Comparison of ENCODE assay signal across 15 mouse cellular contexts in the genomic region with DNA sequence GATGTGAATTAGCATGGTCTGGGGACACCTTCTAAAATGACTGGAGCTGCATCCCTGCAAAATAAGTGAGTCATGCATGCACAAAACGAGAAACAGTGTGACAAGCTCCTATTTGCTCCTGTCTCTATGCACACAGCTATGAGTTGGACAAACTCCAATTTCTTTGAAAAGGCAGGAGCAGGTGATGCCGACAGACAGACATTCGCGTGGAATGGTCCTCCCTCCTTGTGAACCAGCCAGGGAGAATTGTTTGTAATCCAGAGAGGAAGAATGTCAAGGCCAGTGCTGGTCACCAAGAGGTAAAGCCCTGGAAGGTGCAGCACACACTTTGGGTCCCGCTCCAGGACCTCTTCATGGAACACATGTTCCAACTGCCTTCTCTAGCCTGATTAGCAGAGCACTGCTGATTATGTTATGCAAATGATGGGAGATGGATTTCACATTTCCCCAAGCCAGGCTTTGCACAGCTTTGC.
A peak's percentile ranks its signal among the peaks of the same experiment; 100 is the strongest.
DNase-seq lines count a peak whose midpoint lies in the region; ATAC-seq lines count a peak whose summit lies in the region.
"Had no signal": no experiment of that assay in that cellular context is flagged by ENCODE, and none has a peak within 500 bp of the region (broad histone marks: within the 10 kb centered on the region; RNA-seq: fewer than 3 reads in every experiment).

No protein-coding gene starts in this region.

- peaks cover 18% of the 10 kb centered on the region; the same call in 1 of the 2 replicates for H3K4me1 ChIP-seq in hindbrain, embryonic 14.5 days (replicated peaks; ENCODE audit: control insufficient read depth, insufficient read depth, low read length)
- H3K4me1 ChIP-seq in midbrain, embryonic 14.5 days (ENCODE audit: control insufficient read depth, insufficient read depth, low read length): peaks cover 15% of the 10 kb centered on the region
- no peaks in the 10 kb centered on the region for H3K4me1 ChIP-seq in heart, embryonic 12.5 days (replicated peaks)
- H3K4me1 ChIP-seq in kidney, embryonic 16.5 days (ENCODE audit: insufficient read depth, low read length): no peaks in the 10 kb centered on the region
- H3K4me1 ChIP-seq: embryonic facial prominence, embryonic 15.5 days; limb, embryonic 10.5 days; neural tube, embryonic 12.5 days had no signal

- no peak for DNase-seq in frontal cortex, postnatal 25 days (ENCODE audit: low spot score in 2 of 2)
- peak; percentile 40 for DNase-seq in brain, embryonic 18.5 days (ENCODE audit: low read depth, low spot score)
- no peak for DNase-seq in hindbrain, embryonic 14.5 days (ENCODE audit: low spot score)
- DNase-seq in midbrain, embryonic 14.5 days: peak; percentile 69
- no peak for DNase-seq in heart, postnatal 14 days
- DNase-seq: adrenal gland, adult 2 months; gastrocnemius, postnatal 14 days; kidney, adult 9 months; liver, postnatal 0 days had no signal

- no peaks in the 10 kb centered on the region for H3K9me3 ChIP-seq in hindbrain, embryonic 14.5 days (ENCODE audit: control insufficient read depth, low read length)
- no peaks in the 10 kb centered on the region for H3K9me3 ChIP-seq in midbrain, embryonic 14.5 days (ENCODE audit: control insufficient read depth, low read length)
- H3K9me3 ChIP-seq in heart, embryonic 12.5 days (replicated peaks): no peaks in the 10 kb centered on the region
- H3K9me3 ChIP-seq in kidney, embryonic 16.5 days (ENCODE audit: low read length): no peaks in the 10 kb centered on the region
- H3K9me3 ChIP-seq: embryonic facial prominence, embryonic 15.5 days; limb, embryonic 10.5 days; neural tube, embryonic 12.5 days had no signal

- peak; percentile 92 for ATAC-seq in frontal cortex, adult (ENCODE audit: low TSS enrichment)
- ATAC-seq in hindbrain, embryonic 14.5 days (ENCODE audit: low FRiP score): peak; percentile 80
- peak; percentile 77 for ATAC-seq in midbrain, embryonic 14.5 days (ENCODE audit: low FRiP score, low TSS enrichment)
- ATAC-seq in heart, embryonic 12.5 days (ENCODE audit: insufficient number of reproducible peaks, low FRiP score): no peak
- no peak for ATAC-seq in kidney, embryonic 16.5 days (ENCODE audit: low FRiP score, low TSS enrichment)
- ATAC-seq: liver, postnatal 0 days had no signal

- intact Hi-C loops in heart, postnatal 14 days (cut with DNase I): no loop called here

- no peaks in the 10 kb centered on the region for H3K27me3 ChIP-seq in hindbrain, embryonic 14.5 days (ENCODE audit: control insufficient read depth, insufficient read depth, low read length)
- H3K27me3 ChIP-seq in midbrain, embryonic 14.5 days (ENCODE audit: control insufficient read depth, insufficient read depth, low read length): no peaks in the 10 kb centered on the region
- no peaks in the 10 kb centered on the region for H3K27me3 ChIP-seq in heart, embryonic 12.5 days (replicated peaks)
- H3K27me3 ChIP-seq in kidney, embryonic 16.5 days (ENCODE audit: insufficient read depth, low read length): no peaks in the 10 kb centered on the region
- H3K27me3 ChIP-seq: embryonic facial prominence, embryonic 15.5 days; neural tube, embryonic 12.5 days had no signal

- H3K4me2 ChIP-seq in hindbrain, embryonic 14.5 days (replicated peaks): no peak overlapping the region
- peak overlapping the region; percentile 2; the same call in 1 of the 2 replicates for H3K4me2 ChIP-seq in midbrain, embryonic 14.5 days (ENCODE audit: low read length)
- H3K4me2 ChIP-seq in heart, embryonic 12.5 days: no peak overlapping the region
- no peak overlapping the region for H3K4me2 ChIP-seq in kidney, embryonic 16.5 days (replicated peaks; ENCODE audit: low read depth, low read length)
- H3K4me2 ChIP-seq: embryonic facial prominence, embryonic 15.5 days; neural tube, embryonic 12.5 days had no signal

- H3K4me3 ChIP-seq in hindbrain, embryonic 14.5 days (replicated peaks; ENCODE audit: low read length): no peak overlapping the region
- no peak overlapping the region for H3K4me3 ChIP-seq in midbrain, embryonic 14.5 days (replicated peaks; ENCODE audit: low read depth, low read length)
- no peak overlapping the region for H3K4me3 ChIP-seq in heart, embryonic 12.5 days
- no peak overlapping the region for H3K4me3 ChIP-seq in kidney, embryonic 16.5 days (ENCODE audit: low read length)
- H3K4me3 ChIP-seq: embryonic facial prominence, embryonic 15.5 days; limb, embryonic 10.5 days; neural tube, embryonic 12.5 days had no signal

- H3K36me3 ChIP-seq in hindbrain, embryonic 14.5 days (replicated peaks; ENCODE audit: control insufficient read depth, insufficient read depth): no peaks in the 10 kb centered on the region
- H3K36me3 ChIP-seq in midbrain, embryonic 14.5 days (ENCODE audit: control insufficient read depth, insufficient read depth, low read length): no peaks in the 10 kb centered on the region
- H3K36me3 ChIP-seq in heart, embryonic 12.5 days: no peaks in the 10 kb centered on the region
- no peaks in the 10 kb centered on the region for H3K36me3 ChIP-seq in kidney, embryonic 16.5 days (ENCODE audit: insufficient read depth, low read length)
- H3K36me3 ChIP-seq: embryonic facial prominence, embryonic 15.5 days; limb, embryonic 10.5 days; neural tube, embryonic 12.5 days had no signal

- H3K9ac ChIP-seq in hindbrain, embryonic 14.5 days: no peak overlapping the region
- no peak overlapping the region for H3K9ac ChIP-seq in midbrain, embryonic 14.5 days (replicated peaks; ENCODE audit: low read length)
- H3K9ac ChIP-seq in heart, embryonic 12.5 days: no peak overlapping the region
- no peak overlapping the region for H3K9ac ChIP-seq in kidney, embryonic 16.5 days (replicated peaks; ENCODE audit: low read length)
- H3K9ac ChIP-seq: embryonic facial prominence, embryonic 15.5 days; liver, postnatal 0 days; neural tube, embryonic 12.5 days had no signal

- WGBS in hindbrain, embryonic 14.5 days: 43% methylated on average over 5 of the region's 5 CpGs
- WGBS in midbrain, embryonic 14.5 days: 32% methylated on average over 5 of the region's 5 CpGs
- 72% methylated on average over 5 of the region's 5 CpGs for WGBS in heart, embryonic 12.5 days
- 72% methylated on average over 5 of the region's 5 CpGs for WGBS in kidney, embryonic 16.5 days

- peak overlapping the region; percentile 49; the same call in 1 of the 2 replicates for H3K27ac ChIP-seq in hindbrain, embryonic 14.5 days
- peak overlapping the region; percentile 72 for H3K27ac ChIP-seq in midbrain, embryonic 14.5 days (replicated peaks; ENCODE audit: low read depth, low read length)
- H3K27ac ChIP-seq in heart, embryonic 12.5 days (ENCODE audit: poor library complexity, severe bottlenecking): no peak overlapping the region
- H3K27ac ChIP-seq in kidney, embryonic 16.5 days (ENCODE audit: low read length): no peak overlapping the region
- H3K27ac ChIP-seq: embryonic facial prominence, embryonic 15.5 days; limb, embryonic 10.5 days; neural tube, embryonic 12.5 days had no signal

Comparison
In these comparisons a context has a peak if more than half of its experiments do, and no peak if none do; other contexts are left out.
1. ATAC-seq: peak in frontal cortex, adult (single experiment), hindbrain, embryonic 14.5 days (single experiment) and midbrain, embryonic 14.5 days (single experiment); none in heart, embryonic 12.5 days (single experiment) and kidney, embryonic 16.5 days (single experiment).
2. DNase-seq: peak in brain, embryonic 18.5 days (single experiment) and midbrain, embryonic 14.5 days (single experiment); none in frontal cortex, postnatal 25 days (0 of 2), hindbrain, embryonic 14.5 days (single experiment) and heart, postnatal 14 days (0 of 2).
3. H3K27ac ChIP-seq: peak in hindbrain, embryonic 14.5 days (single experiment) and midbrain, embryonic 14.5 days (single experiment); none in heart, embryonic 12.5 days (single experiment) and kidney, embryonic 16.5 days (single experiment).